Mouse (Mus musculus): Measurements from ENCODE around the gene Myh8. TPM values are rescaled to one million over a fixed set of nuclear protein-coding genes. Genes with fewer than 3 reads are reported as not detected.

Gene Myh8
- total RNA-seq, 2 experiments from 2014 or later, result 0.87 to 0.94 TPM

DNA sequence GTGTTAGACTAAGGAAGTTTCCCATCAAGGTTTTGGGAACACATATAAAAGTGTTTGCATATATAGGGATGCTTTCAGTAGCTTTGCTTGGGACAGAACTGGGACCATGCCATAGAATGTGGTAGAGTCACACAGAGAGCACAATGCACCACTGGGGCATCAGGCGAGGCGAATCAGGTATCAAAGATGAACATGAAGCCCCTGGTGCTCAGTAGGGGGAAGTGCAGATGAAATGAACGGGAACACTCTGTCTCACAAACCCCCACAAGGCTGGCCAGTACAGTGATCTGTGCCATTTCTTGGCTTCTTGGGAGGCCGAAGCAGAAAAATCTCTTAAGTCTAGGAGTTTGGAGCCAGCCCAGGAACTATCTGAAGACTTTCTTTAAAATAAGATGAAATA lies 76.1 kb downstream of the Myh8 start:
- no peak for DNase-seq (ENCODE audit: low spot score in 2 of 2)
- intact Hi-C loops (cut with DNase I), result no loop called here

DNA sequence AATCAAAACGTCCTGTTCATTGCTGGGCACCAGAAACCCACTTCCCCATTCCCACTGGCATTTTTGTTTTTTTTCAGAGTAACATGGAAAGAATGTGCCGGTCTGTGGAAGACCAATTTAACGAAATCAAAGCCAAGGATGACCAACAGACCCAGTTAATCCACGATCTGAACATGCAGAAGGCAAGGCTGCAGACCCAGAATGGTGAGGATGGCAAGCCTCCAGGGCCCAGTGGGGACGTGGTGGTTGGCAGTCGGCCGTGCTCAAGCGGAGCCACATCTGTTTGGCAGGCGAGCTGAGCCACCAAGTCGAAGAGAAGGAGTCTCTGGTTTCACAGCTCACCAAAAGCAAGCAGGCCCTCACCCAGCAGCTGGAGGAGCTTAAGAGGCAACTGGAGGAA lies 81.1 kb downstream of the Myh8 start:
- intact Hi-C loops (cut with DNase I), result no loop called here
- no peak for DNase-seq (ENCODE audit: low spot score in 2 of 2)

Other genes with a start within 250 kb of the Myh8 start
- gene Adprm, start 224.5 kb upstream of the Myh8 start, total RNA-seq (2021), result 10 to 100 TPM; 21.7 to 24.0 TPM
- gene Sco1, start 224.5 kb upstream of the Myh8 start, total RNA-seq (2021), result 1 to 10 TPM; 8.3 to 8.8 TPM
- gene Myh3, start 198.8 kb upstream of the Myh8 start, total RNA-seq (2021), result 1 to 10 TPM; 1.8 to 2.1 TPM
- gene Myh2, start 106.1 kb upstream of the Myh8 start, total RNA-seq (2021), result under 1 TPM; 0.42 to 0.59 TPM
- under 1 TPM; 0.46 to 0.47 TPM for gene Myh1, start 77.1 kb upstream of the Myh8 start, total RNA-seq (2021)
- under 1 TPM; 0.51 to 0.53 TPM for gene Myh4, start 39.1 kb upstream of the Myh8 start, total RNA-seq (2021)
- gene Myh13, start 44.5 kb downstream of the Myh8 start, total RNA-seq (2021), result under 1 TPM; 0.22 to 0.30 TPM
- gene Gas7, start 178.3 kb downstream of the Myh8 start, total RNA-seq (2021), result 100 to 1,000 TPM; 563 to 593 TPM